Mouse (Mus musculus) intestine, embryonic 16.5 days (tissue): ENCODE measurements at regions not wholly inside any gene's neighbourhood (a gene's known extent, or its start where the extent isn't known, plus 50 kb on each side); places are given as distances from the start of the nearest gene placed in this dataset.

Source experiments
- ATAC-seq: fragments of 200-750 bp; cut with Nextera tagmentation; 2 replicates; pipeline ENCODE4 v1.8.0; 2017; ENCODE audit warnings: moderate TSS enrichment, moderate library complexity
- H3K27ac ChIP-seq: fragments of 300-500 bp; sonication (generic); 2 replicates; pipeline ENCODE4 v1.5.1; 2014; ENCODE audit warnings: mild to moderate bottlenecking, low read length
- H3K27me3 ChIP-seq: fragments of 300-500 bp; sonication (generic); replicated peaks from 2 replicates; pipeline ENCODE4 v1.6.1; 2014; ENCODE audit warnings: low read length, control low read depth, mixed read lengths; ENCODE audit not compliant: control insufficient read depth, insufficient read depth
- H3K36me3 ChIP-seq: fragments of 300-500 bp; sonication (generic); 2 replicates; pipeline ENCODE4 v1.6.1; 2014; ENCODE audit warnings: low read length, control low read depth; ENCODE audit not compliant: control insufficient read depth, insufficient read depth
- H3K4me1 ChIP-seq: fragments of 300-500 bp; sonication (generic); 2 replicates; pipeline ENCODE4 v1.6.1; 2014; ENCODE audit warnings: low read length, control low read depth, mixed read lengths; ENCODE audit not compliant: control insufficient read depth, insufficient read depth
- H3K4me2 ChIP-seq: fragments of 300-500 bp; sonication (generic); 2 replicates; pipeline ENCODE4 v1.6.1; 2014; ENCODE audit warnings: low read depth, low read length, control low read depth
- H3K4me3 ChIP-seq: fragments of 300-500 bp; sonication (generic); 2 replicates; pipeline ENCODE4 v1.5.1; 2014; ENCODE audit warnings: mild to moderate bottlenecking, low read length
- H3K9ac ChIP-seq: fragments of 300-500 bp; sonication (generic); 2 replicates; pipeline ENCODE4 v1.6.1; 2014; ENCODE audit warnings: low read depth, low read length
- H3K9me3 ChIP-seq: fragments of 300-500 bp; sonication (generic); 2 replicates; pipeline ENCODE4 v1.6.1; 2016; ENCODE audit warnings: low read length, control low read depth; ENCODE audit not compliant: control insufficient read depth
- WGBS: fragments of 180-500 bp; shearing (Covaris S2); extraction: QIAGEN DNeasy Blood & Tissue Kit; methylation state at CpG from one replicate; pipeline ENCODE4 v1.1.7; 2014; 5-methylcytosine and 5-hydroxymethylcytosine counted together

DNA sequence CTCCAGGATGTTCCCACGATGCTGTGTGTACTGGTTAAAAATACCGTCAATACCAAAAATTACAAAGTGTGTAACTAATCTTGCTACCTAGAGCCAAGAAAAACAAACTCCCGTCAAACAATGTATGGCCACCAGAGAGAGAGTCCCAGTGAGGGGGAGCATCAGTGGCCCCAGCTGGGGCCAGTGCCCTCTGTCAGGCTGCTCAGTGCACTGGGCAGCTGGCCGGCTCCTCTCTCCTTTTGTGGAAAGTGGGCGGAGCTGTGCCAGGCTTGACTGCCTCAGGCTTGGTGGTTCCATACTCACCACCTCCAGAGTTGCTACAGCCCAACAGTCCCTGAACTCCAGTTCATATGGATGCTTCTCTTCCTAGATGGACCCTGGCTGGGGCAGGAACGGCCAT lies 53.8 kb upstream of the Sept5 start:
- no peaks in the 10 kb centered on the region for H3K36me3 ChIP-seq
- H3K4me2 ChIP-seq, result no peak overlapping the region
- ATAC-seq, result no peak
- peaks cover 10% of the 10 kb centered on the region; the same call in 1 of the 2 replicates for H3K4me1 ChIP-seq
- H3K4me3 ChIP-seq, result no peak overlapping the region
- no peak overlapping the region for H3K27ac ChIP-seq
- WGBS, result 58% methylated on average over 6 of the region's 6 CpGs
- no peaks in the 10 kb centered on the region for H3K9me3 ChIP-seq
- no peaks in the 10 kb centered on the region for H3K27me3 ChIP-seq
- H3K9ac ChIP-seq, result no peak overlapping the region

- Histone ChIP-seq H3K27ac (no peak overlapping the region; the same call in 1 of the 2 replicates), H3K27me3 (no peaks in the 10 kb centered on the region), H3K9ac (no peak overlapping the region), H3K36me3 (no peaks in the 10 kb centered on the region), H3K4me2 (no peak overlapping the region), H3K4me1 (peaks cover 12% of the 10 kb centered on the region; the same call in 1 of the 2 replicates), H3K4me3 (no peak overlapping the region), H3K9me3 (no peaks in the 10 kb centered on the region)
- ATAC-seq, result no peak
- WGBS, result 21% methylated on average over 6 of the region's 6 CpGs
Measured at GRCm38 (mm10) chr16:18686044-18686761, 56.4 kb upstream of the Sept5 start.

DNA sequence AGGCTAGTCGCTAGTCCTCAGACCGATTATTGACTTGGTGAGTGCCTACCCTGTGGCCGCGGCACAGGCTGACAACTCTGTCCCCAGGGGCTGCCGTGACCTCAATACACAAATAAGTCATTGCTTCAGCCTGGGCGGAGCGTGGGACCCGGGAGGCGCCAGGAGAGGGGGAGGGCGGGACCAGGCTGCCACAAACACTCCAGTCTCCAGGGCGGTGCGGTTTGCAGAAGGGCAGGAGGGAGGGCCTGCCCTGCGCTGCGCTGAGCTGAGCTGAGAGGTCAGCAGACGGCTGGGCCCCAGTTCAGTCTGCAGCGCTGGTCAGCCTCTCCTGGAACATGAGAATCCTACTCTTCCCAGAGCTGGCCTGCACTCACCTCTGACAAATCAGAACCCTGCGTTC lies 57.2 kb upstream of the Sept5 start:
- H3K36me3 ChIP-seq, result no peaks in the 10 kb centered on the region
- H3K4me3 ChIP-seq, result peak overlapping the region; percentile 39
- peak; percentile 97 for ATAC-seq
- peak overlapping the region; percentile 50 for H3K27ac ChIP-seq
- WGBS, result under 1% methylated on average over 17 of the region's 17 CpGs
- peaks cover 12% of the 10 kb centered on the region; the same call in 1 of the 2 replicates for H3K4me1 ChIP-seq
- H3K9ac ChIP-seq, result peak overlapping the region; percentile 62; the same call in 1 of the 2 replicates
- no peaks in the 10 kb centered on the region for H3K27me3 ChIP-seq
- H3K9me3 ChIP-seq, result no peaks in the 10 kb centered on the region
- H3K4me2 ChIP-seq, result peak overlapping the region; percentile 71

DNA sequence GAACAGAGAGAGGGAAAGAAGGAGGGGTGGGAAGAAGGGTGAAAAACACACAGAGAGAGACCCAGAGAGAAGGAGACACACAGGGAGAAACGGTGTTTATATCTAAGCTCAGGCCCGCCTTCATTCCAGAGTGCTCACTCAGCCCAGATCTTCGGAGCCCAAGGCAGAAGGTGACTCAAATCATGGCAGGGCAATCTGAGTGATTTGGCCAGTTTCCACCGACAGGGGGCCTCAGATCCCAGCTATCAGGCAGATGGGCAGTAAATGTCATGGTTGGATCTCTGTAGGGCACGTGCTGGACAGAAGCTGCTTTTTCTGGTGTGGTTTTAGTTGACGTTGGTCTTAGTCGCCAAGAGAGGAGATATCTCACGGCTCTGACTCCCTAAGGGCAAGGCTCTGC lies 57.6 kb upstream of the Sept5 start:
- Histone ChIP-seq H3K27me3 (no peaks in the 10 kb centered on the region), H3K9ac (peak overlapping the region; percentile 62; the same call in 1 of the 2 replicates), H3K36me3 (no peaks in the 10 kb centered on the region), H3K9me3 (no peaks in the 10 kb centered on the region), H3K4me2 (peak overlapping the region; percentile 71), H3K4me1 (peaks cover 12% of the 10 kb centered on the region; the same call in 1 of the 2 replicates), H3K27ac (peak overlapping the region; percentile 50), H3K4me3 (peak overlapping the region; percentile 39)
- 6% methylated on average over 8 of the region's 8 CpGs for WGBS
- ATAC-seq, result peak; percentile 81

DNA sequence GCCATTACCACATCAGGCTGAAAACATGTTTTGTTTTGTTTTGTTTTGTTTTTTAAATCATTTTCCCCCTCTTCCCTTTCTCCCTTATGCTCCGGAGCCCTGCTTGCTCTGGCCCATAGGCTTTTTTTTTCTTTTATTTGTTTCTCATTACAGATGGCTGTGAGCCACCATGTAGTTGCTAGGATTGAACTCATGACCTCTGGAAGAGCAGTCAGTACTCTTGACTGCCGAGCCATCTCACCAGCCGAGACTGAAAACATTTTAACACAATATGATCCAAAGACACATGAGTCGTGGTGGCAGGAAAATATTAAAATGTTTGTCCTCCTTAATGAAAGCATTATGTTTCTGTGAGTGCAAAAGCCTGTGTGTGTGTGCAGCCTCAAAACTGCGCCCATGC lies 65.8 kb upstream of the Sept5 start:
- H3K27me3 ChIP-seq, result no peaks in the 10 kb centered on the region
- ATAC-seq, result no peak
- WGBS, result 64% methylated on average over 5 of the region's 5 CpGs
- 0 out of 2 replicates have a peak, but pooled peaks cover 2% of the 10 kb centered on the region for H3K4me1 ChIP-seq
- no peak overlapping the region for H3K9ac ChIP-seq
- no peak overlapping the region for H3K27ac ChIP-seq
- no peak overlapping the region for H3K4me3 ChIP-seq
- no peak overlapping the region for H3K4me2 ChIP-seq
- no peaks in the 10 kb centered on the region for H3K9me3 ChIP-seq
- H3K36me3 ChIP-seq, result no peaks in the 10 kb centered on the region

DNA sequence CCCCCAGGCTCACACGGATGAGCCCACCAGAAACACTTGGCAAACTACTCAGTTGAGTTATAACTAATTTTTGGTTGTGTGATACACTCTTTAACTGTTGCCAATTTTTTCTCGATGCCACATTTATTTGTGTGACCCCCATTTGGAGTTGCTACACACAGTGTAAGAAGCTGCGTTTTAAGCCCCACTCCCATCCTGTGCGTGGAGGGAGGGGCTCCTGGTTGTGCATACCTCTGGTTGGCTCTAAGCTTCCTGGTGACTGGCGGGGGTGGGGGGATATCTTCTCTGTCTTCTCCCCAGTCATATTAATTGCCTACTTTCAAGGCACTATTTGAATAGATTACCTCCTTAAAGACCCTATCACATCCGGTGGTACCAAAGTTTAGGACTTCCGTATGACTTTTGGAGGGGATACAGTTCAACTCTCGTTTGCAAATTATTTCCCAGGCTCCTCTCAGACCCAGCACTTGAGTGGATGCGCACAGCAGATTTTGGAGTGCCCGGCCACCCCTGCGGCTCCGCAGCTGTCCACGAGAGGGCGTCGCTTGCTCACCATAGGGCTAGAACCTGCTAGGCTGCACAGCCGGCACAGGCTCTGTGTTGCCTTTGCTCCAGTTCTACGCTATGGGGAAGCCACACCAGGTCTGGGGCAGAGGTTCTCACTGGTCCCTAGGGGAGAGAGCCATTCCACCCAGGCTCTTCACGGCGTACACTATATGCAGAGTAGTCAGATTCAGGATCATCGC lies 66.5 kb upstream of the Sept5 start:
- H3K4me3 ChIP-seq, result no peak overlapping the region
- no peak overlapping the region for H3K9ac ChIP-seq
- H3K9me3 ChIP-seq, result no peaks in the 10 kb centered on the region
- no peak overlapping the region for H3K27ac ChIP-seq
- no peaks in the 10 kb centered on the region for H3K27me3 ChIP-seq
- 0 out of 2 replicates have a peak overlapping the region, but pooled peaks have one; percentile 19 for H3K4me2 ChIP-seq
- peak; percentile 74 for ATAC-seq
- 0 out of 2 replicates have a peak, but pooled peaks cover 2% of the 10 kb centered on the region for H3K4me1 ChIP-seq
- H3K36me3 ChIP-seq, result no peaks in the 10 kb centered on the region
- 11% methylated on average over 20 of the region's 20 CpGs for WGBS

- H3K27me3 ChIP-seq, result no peaks in the 10 kb centered on the region
- no peak overlapping the region for H3K9ac ChIP-seq
- no peaks in the 10 kb centered on the region for H3K36me3 ChIP-seq
- H3K9me3 ChIP-seq, result no peaks in the 10 kb centered on the region
- 65% methylated on average over 5 of the region's 5 CpGs for WGBS
- 0 out of 2 replicates have a peak, but pooled peaks cover 2% of the 10 kb centered on the region for H3K4me1 ChIP-seq
- no peak overlapping the region for H3K4me3 ChIP-seq
- 0 out of 2 replicates have a peak overlapping the region, but pooled peaks have one; percentile 19 for H3K4me2 ChIP-seq
- ATAC-seq, result peak; percentile 28; the same call in 1 of the 2 replicates
- no peak overlapping the region for H3K27ac ChIP-seq
Measured at GRCm38 (mm10) chr16:18696820-18697168, 67.0 kb upstream of the Sept5 start.

GRCm38 (mm10) chr16:18704126-18704525 lies 72.5 kb upstream of the Cldn5 start:
- Histone ChIP-seq H3K9ac (no peak overlapping the region), H3K36me3 (no peaks in the 10 kb centered on the region), H3K4me3 (no peak overlapping the region), H3K4me1 (no peaks in the 10 kb centered on the region), H3K9me3 (no peaks in the 10 kb centered on the region), H3K27me3 (peaks cover 3% of the 10 kb centered on the region; the same call in 1 of the 2 replicates), H3K27ac (no peak overlapping the region), H3K4me2 (no peak overlapping the region)
- 54% methylated on average over 9 of the region's 9 CpGs for WGBS
- ATAC-seq, result no peak

- H3K4me2 ChIP-seq, result no peak overlapping the region
- no peaks in the 10 kb centered on the region for H3K36me3 ChIP-seq
- H3K4me1 ChIP-seq, result no peaks in the 10 kb centered on the region
- no peak overlapping the region for H3K27ac ChIP-seq
- H3K27me3 ChIP-seq, result peaks cover 3% of the 10 kb centered on the region; the same call in 1 of the 2 replicates
- 0 out of 2 replicates have a peak, but pooled peaks have one; percentile 23 for ATAC-seq
- 50% methylated on average over 9 of the region's 9 CpGs for WGBS
- no peak overlapping the region for H3K4me3 ChIP-seq
- no peaks in the 10 kb centered on the region for H3K9me3 ChIP-seq
- H3K9ac ChIP-seq, result no peak overlapping the region
Measured at GRCm38 (mm10) chr16:18705028-18705648, 71.5 kb upstream of the Cldn5 start.
